Mouse (Mus musculus) neural tube, embryonic 14.5 days (tissue): ENCODE results near the gene Eml4. TPM values are rescaled to one million over a fixed set of nuclear protein-coding genes. Genes with fewer than 3 reads are reported as not detected.

Source experiments
- ATAC-seq: fragments of 200-750 bp; cut with Nextera tagmentation; 2 replicates; pipeline ENCODE4 v1.8.0; 2017; ENCODE audit warnings: low read depth, mild to moderate bottlenecking, moderate TSS enrichment, moderate library complexity
- H3K27ac ChIP-seq: fragments of 300-500 bp; sonication (generic); 2 replicates; pipeline ENCODE4 v1.5.1; 2014; ENCODE audit warnings: low read depth, mild to moderate bottlenecking, control low read depth, low read length, moderate library complexity, mixed read lengths
- H3K27me3 ChIP-seq: fragments of 300-500 bp; sonication (generic); 2 replicates; pipeline ENCODE4 v1.6.1; 2014; ENCODE audit warnings: low read length; ENCODE audit not compliant: control insufficient read depth, insufficient read depth
- H3K36me3 ChIP-seq: fragments of 300-500 bp; sonication (generic); 2 replicates; pipeline ENCODE4 v1.6.1; 2014; ENCODE audit warnings: low read length, mixed read lengths; ENCODE audit not compliant: control insufficient read depth, insufficient read depth
- H3K4me1 ChIP-seq: fragments of 300-500 bp; sonication (generic); 2 replicates; pipeline ENCODE4 v1.6.1; 2014; ENCODE audit warnings: low read length; ENCODE audit not compliant: control insufficient read depth, insufficient read depth
- H3K4me2 ChIP-seq: fragments of 300-500 bp; sonication (generic); 2 replicates; pipeline ENCODE4 v1.6.1; 2014; ENCODE audit warnings: mild to moderate bottlenecking, low read depth, low read length, control low read depth
- H3K4me3 ChIP-seq: fragments of 300-500 bp; sonication (generic); 2 replicates; pipeline ENCODE4 v1.5.1; 2014; ENCODE audit warnings: low read depth, low read length, control low read depth, mixed read lengths
- H3K9ac ChIP-seq: fragments of 300-500 bp; sonication (generic); replicated peaks from 2 replicates; pipeline ENCODE4 v1.6.1; 2014; ENCODE audit warnings: low read depth, mild to moderate bottlenecking, control low read depth, low read length, mixed read lengths
- H3K9me3 ChIP-seq: fragments of 300-500 bp; sonication (generic); 2 replicates; pipeline ENCODE4 v1.6.1; 2016; ENCODE audit warnings: low read length; ENCODE audit not compliant: control insufficient read depth
- WGBS: fragments of 180-500 bp; shearing (Covaris S2); extraction: QIAGEN DNeasy Blood & Tissue Kit; methylation state at CpG from one replicate; pipeline ENCODE4 v1.1.7; 2014; 5-methylcytosine and 5-hydroxymethylcytosine counted together
- polyA plus RNA-seq: library from polyadenylated mRNA; unstranded; fragments of >200 nt; fragmentation: Nextera tagmentation; extraction: Ambion mirVana; gene quantifications from 2 replicates; pipeline ENCODE4 v1.2.1, GENCODE M21; 2014

Eml4 gene
- polyA plus RNA-seq, 1 experiment from 2014 or later = 36.2 TPM

- Histone ChIP-seq H3K4me2 (no peak overlapping the region), H3K9me3 (no peaks in the 10 kb centered on the region), H3K4me3 (no peak overlapping the region), H3K4me1 (no peaks in the 10 kb centered on the region), H3K9ac (no peak overlapping the region), H3K27me3 (no peaks in the 10 kb centered on the region), H3K36me3 (no peaks in the 10 kb centered on the region), H3K27ac (no peak overlapping the region)
- ATAC-seq = no peak
- WGBS = 85% methylated on average over 3 of the region's 3 CpGs
Observed at GRCm38 (mm10) chr17:83387161-83387560, 36.4 kb downstream of the Eml4 start.

GRCm38 (mm10) chr17:83394013-83394412, 43.3 kb downstream of the Eml4 start:
- Histone ChIP-seq H3K9me3 (no peaks in the 10 kb centered on the region), H3K4me1 (no peaks in the 10 kb centered on the region), H3K9ac (no peak overlapping the region), H3K4me2 (no peak overlapping the region), H3K36me3 (no peaks in the 10 kb centered on the region), H3K4me3 (no peak overlapping the region), H3K27me3 (no peaks in the 10 kb centered on the region), H3K27ac (no peak overlapping the region)
- 83% methylated on average over 3 of the region's 3 CpGs for WGBS
- no peak for ATAC-seq

- Histone ChIP-seq H3K27me3 (no peaks in the 10 kb centered on the region), H3K27ac (0 out of 2 replicates have a peak overlapping the region, but pooled peaks have one; percentile 45), H3K9ac (no peak overlapping the region), H3K36me3 (no peaks in the 10 kb centered on the region), H3K4me3 (no peak overlapping the region), H3K4me2 (no peak overlapping the region), H3K9me3 (no peaks in the 10 kb centered on the region), H3K4me1 (no peaks in the 10 kb centered on the region)
- 70% methylated on average over 6 of the region's 6 CpGs for WGBS
- no peak for ATAC-seq
Observed at GRCm38 (mm10) chr17:83397571-83398100, 46.9 kb downstream of the Eml4 start.

- H3K27me3 ChIP-seq = no peaks in the 10 kb centered on the region
- no peaks in the 10 kb centered on the region for H3K9me3 ChIP-seq
- H3K4me2 ChIP-seq = no peak overlapping the region
- H3K36me3 ChIP-seq = 0 out of 2 replicates have a peak, but pooled peaks cover 5% of the 10 kb centered on the region
- no peak overlapping the region for H3K9ac ChIP-seq
- no peak for ATAC-seq
- no peaks in the 10 kb centered on the region for H3K4me1 ChIP-seq
- no peak overlapping the region for H3K27ac ChIP-seq
- H3K4me3 ChIP-seq = no peak overlapping the region
- 81% methylated on average over 1 of the region's 1 CpGs for WGBS
Observed at GRCm38 (mm10) chr17:83398756-83399155, 48.0 kb downstream of the Eml4 start.

GRCm38 (mm10) chr17:83430607-83431006, 79.9 kb downstream of the Eml4 start:
- ATAC-seq = no peak
- H3K36me3 ChIP-seq = no peaks in the 10 kb centered on the region
- no peak overlapping the region for H3K4me3 ChIP-seq
- no peak overlapping the region for H3K4me2 ChIP-seq
- no peaks in the 10 kb centered on the region for H3K4me1 ChIP-seq
- H3K27me3 ChIP-seq = no peaks in the 10 kb centered on the region
- WGBS = 88% methylated on average over 4 of the region's 4 CpGs
- no peak overlapping the region for H3K9ac ChIP-seq
- no peaks in the 10 kb centered on the region for H3K9me3 ChIP-seq
- no peak overlapping the region for H3K27ac ChIP-seq

GRCm38 (mm10) chr17:83443406-83443805, 92.7 kb downstream of the Eml4 start:
- Histone ChIP-seq H3K27ac (no peak overlapping the region), H3K4me2 (no peak overlapping the region), H3K9ac (no peak overlapping the region), H3K4me3 (no peak overlapping the region), H3K36me3 (no peaks in the 10 kb centered on the region; the same call in 1 of the 2 replicates), H3K4me1 (no peaks in the 10 kb centered on the region), H3K27me3 (no peaks in the 10 kb centered on the region), H3K9me3 (no peaks in the 10 kb centered on the region)
- 88% methylated on average over 4 of the region's 4 CpGs for WGBS
- ATAC-seq = no peak

GRCm38 (mm10) chr17:83449583-83449982, 98.9 kb downstream of the Eml4 start:
- no peaks in the 10 kb centered on the region for H3K27me3 ChIP-seq
- no peaks in the 10 kb centered on the region for H3K4me1 ChIP-seq
- ATAC-seq = no peak
- WGBS = 73% methylated on average over 2 of the region's 2 CpGs
- H3K4me2 ChIP-seq = no peak overlapping the region
- no peak overlapping the region for H3K9ac ChIP-seq
- H3K27ac ChIP-seq = no peak overlapping the region
- peaks cover 30% of the 10 kb centered on the region; the same call in 1 of the 2 replicates for H3K36me3 ChIP-seq
- no peak overlapping the region for H3K4me3 ChIP-seq
- H3K9me3 ChIP-seq = no peaks in the 10 kb centered on the region

GRCm38 (mm10) chr17:83451367-83451766, 100.6 kb downstream of the Eml4 start:
- peaks cover 31% of the 10 kb centered on the region; the same call in 1 of the 2 replicates for H3K36me3 ChIP-seq
- H3K27me3 ChIP-seq = no peaks in the 10 kb centered on the region
- WGBS = 94% methylated on average over 8 of the region's 8 CpGs
- ATAC-seq = no peak
- no peaks in the 10 kb centered on the region for H3K4me1 ChIP-seq
- no peak overlapping the region for H3K27ac ChIP-seq
- no peak overlapping the region for H3K4me3 ChIP-seq
- no peaks in the 10 kb centered on the region for H3K9me3 ChIP-seq
- H3K9ac ChIP-seq = no peak overlapping the region
- H3K4me2 ChIP-seq = no peak overlapping the region

GRCm38 (mm10) chr17:83451796-83452195, 101.1 kb downstream of the Eml4 start:
- Histone ChIP-seq H3K27ac (no peak overlapping the region), H3K4me1 (no peaks in the 10 kb centered on the region), H3K4me2 (no peak overlapping the region), H3K27me3 (no peaks in the 10 kb centered on the region), H3K9me3 (no peaks in the 10 kb centered on the region), H3K9ac (no peak overlapping the region), H3K36me3 (peaks cover 31% of the 10 kb centered on the region; the same call in 1 of the 2 replicates), H3K4me3 (no peak overlapping the region)
- WGBS = 97% methylated on average over 3 of the region's 3 CpGs
- no peak for ATAC-seq
